Mouse (Mus musculus) CH12.LX (cell line): ENCODE measurements around the gene Sec14l1. TPM values are rescaled to one million over a fixed set of nuclear protein-coding genes. Genes with fewer than 3 reads are reported as not detected.

Experiments
- DNase-seq: peaks from one replicate; pipeline ENCODE4 v3.0.0-alpha.2; 2013; ENCODE audit errors: extremely low read depth
- H3K27ac ChIP-seq: 2 replicates; pipeline ENCODE4 v1.5.1; 2012; ENCODE audit warnings: low read depth, mild to moderate bottlenecking, control low read depth, moderate library complexity; ENCODE audit not compliant: insufficient read depth
- H3K27me3 ChIP-seq: replicated peaks from 2 replicates; pipeline ENCODE3; 2012; ENCODE audit warnings: inconsistent platforms
- H3K36me3 ChIP-seq, 2 experiments: replicated peaks in 1 of 2; 2 replicates each; pipeline versions ENCODE3 to v1.6.1; 2012; ENCODE audit warnings: inconsistent platforms in 1 of 2, low read length in 1 of 2, mild to moderate bottlenecking in 1 of 2, mixed read lengths in 1 of 2, moderate library complexity in 1 of 2; ENCODE audit not compliant: control insufficient read depth in 1 of 2, insufficient read depth in 1 of 2
- H3K4me1 ChIP-seq, 2 experiments: 2 replicates each; pipeline ENCODE4 v1.6.1; 2012; ENCODE audit warnings: inconsistent platforms in 1 of 2, moderate library complexity in 1 of 2; ENCODE audit not compliant: insufficient read depth in 2 of 2, control insufficient read depth in 1 of 2
- H3K4me2 ChIP-seq: 2 replicates; pipeline ENCODE4 v1.6.1; 2012; ENCODE audit warnings: low read depth, mild to moderate bottlenecking, control low read depth; ENCODE audit not compliant: poor library complexity, insufficient read depth, severe bottlenecking
- H3K4me3 ChIP-seq, 3 experiments: fragments of 150-350 bp in 1 of 3; sonication (generic) in 1 of 3; replicated peaks in 1 of 3; 2 replicates each; pipeline versions ENCODE3 to v1.5.1; 2011 to 2012; ENCODE audit warnings: low read depth in 2 of 3, low read length in 2 of 3, mild to moderate bottlenecking in 2 of 3, moderate library complexity in 2 of 3, control low read depth in 1 of 3, improper control_type of control experiment in 1 of 3, inconsistent platforms in 1 of 3, mixed read lengths in 1 of 3; ENCODE audit not compliant: poor library complexity in 1 of 3
- H3K79me2 ChIP-seq: replicated peaks from 2 replicates; pipeline ENCODE4 v1.6.1; 2012; ENCODE audit warnings: mild to moderate bottlenecking, moderate library complexity; ENCODE audit not compliant: control insufficient read depth, poor library complexity, insufficient read depth, severe bottlenecking; ENCODE audit errors: extremely low read depth
- H3K9ac ChIP-seq: 2 replicates; pipeline ENCODE4 v1.6.1; 2012; ENCODE audit warnings: low read depth, mild to moderate bottlenecking, control low read depth, moderate library complexity; ENCODE audit not compliant: insufficient read depth
- H3K9me3 ChIP-seq: replicated peaks from 2 replicates; pipeline ENCODE3; 2012; ENCODE audit warnings: low read length, inconsistent platforms, mixed read lengths
- EP300 ChIP-seq: IDR thresholded peaks from 2 replicates; pipeline ENCODE4 v1.6.1; 2011; ENCODE audit warnings: low read length, improper control_type of control experiment
- GABPA ChIP-seq: IDR thresholded peaks from 2 replicates; pipeline ENCODE4 v1.6.1; 2012; ENCODE audit warnings: low read depth, low read length, improper control_type of control experiment, inconsistent platforms; ENCODE audit not compliant: insufficient replicate concordance
- JUN ChIP-seq: IDR thresholded peaks from 2 replicates; pipeline ENCODE4 v1.6.1; 2011; ENCODE audit warnings: low read depth, mild to moderate bottlenecking, low read length, improper control_type of control experiment, moderate library complexity; ENCODE audit not compliant: insufficient read depth
- KAT2A ChIP-seq: IDR thresholded peaks from 2 replicates; pipeline ENCODE4 v1.6.1; 2012; ENCODE audit warnings: low read length, improper control_type of control experiment, inconsistent platforms; ENCODE audit not compliant: insufficient replicate concordance
- MAFK ChIP-seq: IDR thresholded peaks from 2 replicates; pipeline ENCODE4 v1.6.1; 2011; ENCODE audit warnings: low read length, improper control_type of control experiment; ENCODE audit not compliant: insufficient replicate concordance
- MYC ChIP-seq: IDR thresholded peaks from 2 replicates; pipeline ENCODE4 v1.6.1; 2011; ENCODE audit warnings: low read depth, mild to moderate bottlenecking, improper control_type of control experiment, low read length
- NELFE ChIP-seq: IDR thresholded peaks from 2 replicates; pipeline ENCODE4 v1.6.1; 2011; ENCODE audit warnings: low read depth, low read length, improper control_type of control experiment
- PAX5 ChIP-seq: IDR thresholded peaks from 2 replicates; pipeline ENCODE4 v1.6.1; 2012; ENCODE audit warnings: low read length, inconsistent platforms, mixed read lengths
- POLR2A ChIP-seq: IDR thresholded peaks from 2 replicates; pipeline ENCODE4 v1.6.1; 2011; ENCODE audit warnings: low read depth, mild to moderate bottlenecking, improper control_type of control experiment, low read length
- RCOR1 ChIP-seq: conservative IDR thresholded peaks from 2 replicates; pipeline ENCODE4 v1.6.1; 2012; ENCODE audit warnings: low read depth, mild to moderate bottlenecking, inconsistent platforms, low read length, improper control_type of control experiment
- SIN3A ChIP-seq: IDR thresholded peaks from 2 replicates; pipeline ENCODE4 v1.6.1; 2012; ENCODE audit warnings: low read length, improper control_type of control experiment, inconsistent platforms
- TCF12 ChIP-seq: IDR thresholded peaks from 2 replicates; pipeline ENCODE4 v1.6.1; 2014; ENCODE audit warnings: low read depth, mild to moderate bottlenecking, inconsistent platforms, low read length, improper control_type of control experiment
- USF2 ChIP-seq: conservative IDR thresholded peaks from 2 replicates; pipeline ENCODE4 v1.6.1; 2011; ENCODE audit warnings: low read depth, low read length, improper control_type of control experiment
- ZC3H11A ChIP-seq: IDR thresholded peaks from 2 replicates; pipeline ENCODE4 v1.6.1; 2012; ENCODE audit warnings: low read depth, mild to moderate bottlenecking, inconsistent platforms, low read length, improper control_type of control experiment
- ZNF384 ChIP-seq: IDR thresholded peaks from 2 replicates; pipeline ENCODE4 v1.6.1; 2012; ENCODE audit warnings: low read depth, low read length, improper control_type of control experiment, inconsistent platforms
- dilution Hi-C: fragments of 300-500 bp; cut with MboI; formaldehyde crosslinking; loops from 2 replicates; pipeline ENCODE4 v1.14.3; 2020; ENCODE audit warnings: low sequenced_read_pairs; ENCODE audit not compliant: extremely low pct_unique_long_range_greater_than_20kb, extremely low pct_ligation_motif_present
- in situ Hi-C: fragments of 300-500 bp; cut with MboI; formaldehyde crosslinking; loops from 3 replicates; pipeline ENCODE4 v1.14.3; 2019; ENCODE audit warnings: low sequenced_read_pairs, low pct_ligation_motif_present, low pct_unique_long_range_greater_than_20kb, mixed read lengths
- polyA plus RNA-seq: library from polyadenylated mRNA; unstranded; fragments of >175 nt; gene quantifications from 2 replicates; pipeline ENCODE4 v1.2.1, GENCODE M21; 2012; ENCODE audit warnings: low read depth; ENCODE audit not compliant: insufficient read length
- total RNA-seq, 2 experiments: library from RNA; depleted of rRNA; stranded (reverse); fragments of 300-350 nt in 1 of 2; fragments of >200 nt in 1 of 2; gene quantifications; 2 replicates each; pipeline ENCODE4 v1.2.3; 2012 to 2014

The Sec14l1 gene
- total and polyA plus RNA-seq, 3 experiments: 18.5 to 28.2 (median 21.5) TPM

DNA sequence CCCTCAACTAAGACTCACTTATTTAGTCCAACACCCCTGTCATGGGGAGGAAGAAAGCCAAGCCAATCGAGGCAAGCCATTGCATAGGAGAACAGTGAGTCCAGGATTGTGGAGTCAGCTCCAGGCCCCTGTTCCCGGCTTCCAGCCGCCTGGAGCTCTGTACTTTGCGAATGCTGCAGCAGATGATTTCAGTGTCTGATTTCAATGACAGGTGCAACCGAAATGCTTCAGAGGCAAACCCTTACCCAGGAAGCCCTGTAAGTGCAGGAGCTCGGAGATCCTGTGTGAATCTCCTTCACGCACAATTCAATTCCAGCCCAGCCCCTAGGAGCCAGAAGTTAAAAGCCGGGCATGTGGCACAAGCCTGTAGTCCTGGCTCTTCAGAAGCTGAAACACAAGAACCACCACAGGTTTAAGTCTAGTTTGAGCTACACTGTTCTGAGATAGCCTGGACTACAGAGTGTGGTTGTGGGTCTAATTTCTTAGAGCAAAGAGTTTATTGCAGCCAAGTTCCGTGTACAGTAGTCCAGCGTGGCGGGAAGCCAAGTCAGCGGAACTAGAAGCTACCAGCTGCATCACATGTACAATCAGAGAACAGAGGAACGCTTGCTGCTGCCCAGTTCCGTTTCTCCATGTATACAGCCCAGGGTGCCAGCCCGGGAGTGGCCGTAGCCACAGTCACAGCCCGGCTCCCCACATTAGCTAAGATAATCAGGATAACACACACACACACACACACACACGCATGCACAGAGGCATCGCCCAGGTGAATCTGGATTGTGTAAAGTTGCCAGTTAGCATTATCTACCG, 53.5 kb downstream of the Sec14l1 start:
- no peak for DNase-seq
- Histone ChIP-seq H3K27me3 (no peaks in the 10 kb centered on the region), H3K9me3 (peaks cover 14% of the 10 kb centered on the region), H3K4me3 (no peak overlapping the region), H3K27ac (no peak overlapping the region), H3K79me2 (no peaks in the 10 kb centered on the region), H3K4me1 (peaks cover 7% of the 10 kb centered on the region in 2 experiments; a peak in 3 of 4 replicates), H3K4me2 (no peak overlapping the region), H3K36me3 (no peaks in the 10 kb centered on the region), H3K9ac (no peak overlapping the region)
- in situ Hi-C loops (loop anchor here (5.0 kb wide), 1 partner anchor 51 kb away; the partner anchor contains the start of gene Sec14l1), dilution Hi-C loops (no loop called here)
- TF ChIP-seq TCF12 (no peak), ZNF384 (no peak), NELFE (no peak)

DNA sequence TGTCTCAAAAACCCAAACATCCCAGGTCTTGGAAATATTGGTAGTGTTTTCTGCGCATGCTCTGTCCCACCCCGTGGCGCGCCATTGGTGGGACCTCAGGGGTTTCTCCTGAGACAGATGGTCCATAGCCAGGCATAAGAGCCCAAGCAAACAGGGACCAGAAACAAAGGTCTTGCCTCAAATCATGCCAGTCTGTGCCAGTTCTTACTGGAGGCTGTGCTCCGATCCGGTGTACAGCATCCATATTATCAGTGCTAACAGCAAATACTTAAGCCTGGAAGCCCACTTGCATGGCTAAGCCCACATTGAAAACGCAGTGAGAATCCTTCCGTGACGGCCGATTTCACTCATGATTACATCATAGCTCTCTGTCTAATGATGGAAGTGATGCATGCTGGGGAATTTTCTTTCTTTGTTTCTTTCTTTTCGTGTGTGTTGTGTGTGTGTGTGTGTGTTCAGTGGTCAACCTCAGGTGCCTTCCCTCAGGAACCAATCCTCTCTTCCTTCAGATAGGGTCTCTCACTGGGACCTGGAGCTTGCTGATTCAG, 54.2 kb downstream of the Sec14l1 start:
- Histone ChIP-seq H3K27me3 (no peaks in the 10 kb centered on the region), H3K27ac (no peak overlapping the region), H3K9ac (no peak overlapping the region), H3K4me2 (no peak overlapping the region), H3K4me3 (no peak overlapping the region), H3K9me3 (peaks cover 8% of the 10 kb centered on the region), H3K4me1 (peaks cover 7% of the 10 kb centered on the region in 2 experiments; a peak in 3 of 4 replicates), H3K79me2 (no peaks in the 10 kb centered on the region), H3K36me3 (no peaks in the 10 kb centered on the region)
- dilution Hi-C loops (no loop called here), in situ Hi-C loops (loop anchor here (5.0 kb wide), 1 partner anchor 52 kb away; the partner anchor contains the start of gene Sec14l1)
- TF ChIP-seq EP300 (no peak), MYC (no peak), ZC3H11A (no peak), USF2 (no peak), RCOR1 (no peak), JUN (no peak), SIN3A (no peak), POLR2A (no peak), MAFK (no peak), TCF12 (no peak), GABPA (no peak), PAX5 (no peak), KAT2A (no peak)
- DNase-seq: no peak
